Mouse (Mus musculus): ENCODE measurements at regions not wholly inside any gene's neighbourhood (a gene's known extent, or its start where the extent isn't known, plus 50 kb on each side); places are given as distances from the start of the nearest gene placed in this dataset.

- ATAC-seq (ENCODE audit: low FRiP score): no peak
- WGBS: 81% methylated on average over 3 of the region's 3 CpGs
These were observed 73.8 kb upstream of the Gpr139 start for GRCm38 (mm10) chr7:119258222-119258621.

GRCm38 (mm10) chr7:119256916-119257315, 72.5 kb upstream of the Gpr139 start:
- 86% methylated on average over 3 of the region's 3 CpGs for WGBS
- no peaks in the 10 kb centered on the region for H3K4me1 ChIP-seq (replicated peaks; ENCODE audit: control insufficient read depth, insufficient read depth, low read length)
- H3K4me3 ChIP-seq (replicated peaks; ENCODE audit: low read length): no peak overlapping the region
- H3K27me3 ChIP-seq (ENCODE audit: control insufficient read depth, insufficient read depth, low read length): no peaks in the 10 kb centered on the region
- no peaks in the 10 kb centered on the region for H3K9me3 ChIP-seq (ENCODE audit: control insufficient read depth, low read length)
- no peak for ATAC-seq (ENCODE audit: low FRiP score)
- no peak for DNase-seq (ENCODE audit: low spot score)
- H3K27ac ChIP-seq: no peak overlapping the region
- no peak overlapping the region for H3K9ac ChIP-seq
- H3K36me3 ChIP-seq (replicated peaks; ENCODE audit: control insufficient read depth, insufficient read depth): no peaks in the 10 kb centered on the region
- H3K4me2 ChIP-seq (replicated peaks): no peak overlapping the region

More at GRCm38 (mm10) chr7:119258222-119258621, 73.8 kb upstream of the Gpr139 start:
- H3K27me3 ChIP-seq (ENCODE audit: control insufficient read depth, insufficient read depth, low read length): no peaks in the 10 kb centered on the region
- no peak overlapping the region for H3K4me2 ChIP-seq (replicated peaks)
- H3K4me1 ChIP-seq (replicated peaks; ENCODE audit: control insufficient read depth, insufficient read depth, low read length): no peaks in the 10 kb centered on the region
- no peak overlapping the region for H3K27ac ChIP-seq
- H3K9me3 ChIP-seq (ENCODE audit: control insufficient read depth, low read length): no peaks in the 10 kb centered on the region
- H3K9ac ChIP-seq: no peak overlapping the region
- DNase-seq (ENCODE audit: low spot score): no peak
- H3K4me3 ChIP-seq (replicated peaks; ENCODE audit: low read length): no peak overlapping the region
- H3K36me3 ChIP-seq (replicated peaks; ENCODE audit: control insufficient read depth, insufficient read depth): no peaks in the 10 kb centered on the region

GRCm38 (mm10) chr7:119252742-119253141, 68.3 kb upstream of the Gpr139 start:
- H3K9ac ChIP-seq: no peak overlapping the region
- no peaks in the 10 kb centered on the region for H3K36me3 ChIP-seq (replicated peaks; ENCODE audit: control insufficient read depth, insufficient read depth)
- no peaks in the 10 kb centered on the region for H3K4me1 ChIP-seq (replicated peaks; ENCODE audit: control insufficient read depth, insufficient read depth, low read length)
- ATAC-seq (ENCODE audit: low FRiP score) (no peak), DNase-seq (ENCODE audit: low spot score) (no peak)
- no peaks in the 10 kb centered on the region for H3K9me3 ChIP-seq (ENCODE audit: control insufficient read depth, low read length)
- no peak overlapping the region for H3K27ac ChIP-seq
- H3K27me3 ChIP-seq (ENCODE audit: control insufficient read depth, insufficient read depth, low read length): no peaks in the 10 kb centered on the region
- H3K4me2 ChIP-seq (replicated peaks): no peak overlapping the region
- 83% methylated on average over 2 of the region's 2 CpGs for WGBS
- no peak overlapping the region for H3K4me3 ChIP-seq (replicated peaks; ENCODE audit: low read length)

DNA sequence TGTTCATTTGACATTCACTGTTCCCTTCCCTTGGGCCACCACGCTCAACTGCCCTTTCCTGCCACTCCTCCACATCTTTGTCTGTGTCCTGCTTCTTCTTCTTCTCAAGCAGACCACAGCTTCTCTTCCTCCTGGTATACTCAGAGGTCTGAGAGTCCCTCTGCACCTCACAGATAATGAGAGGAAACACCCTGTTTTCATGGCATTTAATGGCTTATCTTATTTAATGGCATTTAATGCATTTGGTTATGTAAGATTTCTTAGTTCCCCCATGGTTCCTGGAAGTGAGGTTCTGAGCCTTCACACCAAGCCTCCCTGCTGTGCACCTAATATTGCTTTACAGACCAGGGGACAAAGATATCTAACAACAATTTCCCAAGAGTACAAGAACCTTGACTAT, 67.3 kb upstream of the Gpr139 start:
- no peak overlapping the region for H3K4me2 ChIP-seq (replicated peaks)
- H3K36me3 ChIP-seq (replicated peaks; ENCODE audit: control insufficient read depth, insufficient read depth): no peaks in the 10 kb centered on the region
- H3K9me3 ChIP-seq (ENCODE audit: control insufficient read depth, low read length): 0 out of 2 replicates have a peak, but pooled peaks cover 3% of the 10 kb centered on the region
- H3K4me3 ChIP-seq (replicated peaks; ENCODE audit: low read length): no peak overlapping the region
- H3K9ac ChIP-seq: no peak overlapping the region
- no peaks in the 10 kb centered on the region for H3K27me3 ChIP-seq (ENCODE audit: control insufficient read depth, insufficient read depth, low read length)
- no peak for ATAC-seq (ENCODE audit: low FRiP score)
- H3K4me1 ChIP-seq (replicated peaks; ENCODE audit: control insufficient read depth, insufficient read depth, low read length): no peaks in the 10 kb centered on the region
- WGBS: 81% methylated on average over 1 of the region's 1 CpGs
- H3K27ac ChIP-seq: no peak overlapping the region
- no peak for DNase-seq (ENCODE audit: low spot score)

GRCm38 (mm10) chr7:119250381-119250780, 66.0 kb upstream of the Gpr139 start:
- WGBS: 89% methylated on average over 3 of the region's 3 CpGs

DNA sequence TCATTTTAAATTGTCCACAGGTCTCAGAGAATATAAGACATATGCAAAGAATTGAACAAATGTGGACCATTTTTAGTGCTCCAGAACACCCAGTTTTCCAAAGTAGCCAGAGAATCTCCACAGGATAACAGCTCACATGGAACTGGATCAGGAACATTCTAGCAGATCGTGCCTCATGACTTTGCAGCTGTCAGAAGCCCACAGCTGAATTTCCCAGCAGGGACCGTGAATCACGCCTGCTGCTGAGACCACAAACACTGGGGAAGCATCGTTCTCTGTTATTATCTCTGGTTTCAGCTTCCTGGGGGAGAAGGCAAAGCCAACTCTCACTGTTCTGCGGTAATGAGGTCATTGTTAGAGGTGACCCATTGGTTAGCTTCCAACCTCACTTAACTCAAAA, 60.4 kb upstream of the Gpr139 start:
- no peak overlapping the region for H3K27ac ChIP-seq
- WGBS: 68% methylated on average over 5 of the region's 5 CpGs
- no peaks in the 10 kb centered on the region for H3K4me1 ChIP-seq (replicated peaks; ENCODE audit: control insufficient read depth, insufficient read depth, low read length)
- H3K4me2 ChIP-seq (replicated peaks): no peak overlapping the region
- DNase-seq (ENCODE audit: low spot score) (no peak), ATAC-seq (ENCODE audit: low FRiP score) (no peak)
- H3K9me3 ChIP-seq (ENCODE audit: control insufficient read depth, low read length): 0 out of 2 replicates have a peak, but pooled peaks cover 4% of the 10 kb centered on the region
- no peak overlapping the region for H3K4me3 ChIP-seq (replicated peaks; ENCODE audit: low read length)
- H3K36me3 ChIP-seq (replicated peaks; ENCODE audit: control insufficient read depth, insufficient read depth): no peaks in the 10 kb centered on the region
- no peaks in the 10 kb centered on the region for H3K27me3 ChIP-seq (ENCODE audit: control insufficient read depth, insufficient read depth, low read length)
- H3K9ac ChIP-seq: no peak overlapping the region

More at GRCm38 (mm10) chr7:119250381-119250780, 66.0 kb upstream of the Gpr139 start:
- Histone ChIP-seq H3K9me3 (ENCODE audit: control insufficient read depth, low read length) (0 out of 2 replicates have a peak, but pooled peaks cover 4% of the 10 kb centered on the region), H3K4me1 (replicated peaks; ENCODE audit: control insufficient read depth, insufficient read depth, low read length) (no peaks in the 10 kb centered on the region), H3K4me3 (replicated peaks; ENCODE audit: low read length) (no peak overlapping the region), H3K4me2 (replicated peaks) (no peak overlapping the region), H3K9ac (no peak overlapping the region), H3K36me3 (replicated peaks; ENCODE audit: control insufficient read depth, insufficient read depth) (no peaks in the 10 kb centered on the region), H3K27me3 (ENCODE audit: control insufficient read depth, insufficient read depth, low read length) (no peaks in the 10 kb centered on the region), H3K27ac (no peak overlapping the region)
- no peak for DNase-seq (ENCODE audit: low spot score)
- ATAC-seq (ENCODE audit: low FRiP score): no peak

- DNase-seq (ENCODE audit: low spot score): no peak
- H3K4me2 ChIP-seq (replicated peaks): no peak overlapping the region
- ATAC-seq (ENCODE audit: low FRiP score): peak; percentile 64; the same call in 1 of the 2 replicates
- WGBS: 72% methylated on average over 6 of the region's 6 CpGs
- H3K4me3 ChIP-seq (replicated peaks; ENCODE audit: low read length): no peak overlapping the region
- H3K36me3 ChIP-seq (replicated peaks; ENCODE audit: control insufficient read depth, insufficient read depth): no peaks in the 10 kb centered on the region
- no peak overlapping the region for H3K27ac ChIP-seq
- H3K27me3 ChIP-seq (ENCODE audit: control insufficient read depth, insufficient read depth, low read length): no peaks in the 10 kb centered on the region
- H3K4me1 ChIP-seq (replicated peaks; ENCODE audit: control insufficient read depth, insufficient read depth, low read length): no peaks in the 10 kb centered on the region
- H3K9me3 ChIP-seq (ENCODE audit: control insufficient read depth, low read length): no peaks in the 10 kb centered on the region
- H3K9ac ChIP-seq: no peak overlapping the region
These were observed 51.9 kb upstream of the Gpr139 start for GRCm38 (mm10) chr7:119236343-119236742.
